Mouse (Mus musculus) CH12.LX (cell line): ENCODE measurements around the gene Efs. TPM values are rescaled to one million over a fixed set of nuclear protein-coding genes. Genes with fewer than 3 reads are reported as not detected.
A peak's percentile ranks its signal among the peaks of the same experiment; 100 is the strongest.

Source experiments
- DNase-seq: peaks from one replicate; pipeline ENCODE4 v3.0.0-alpha.2; 2013; ENCODE audit errors: extremely low read depth
- H3K27ac ChIP-seq: 2 replicates; pipeline ENCODE4 v1.5.1; 2012; ENCODE audit warnings: low read depth, mild to moderate bottlenecking, control low read depth, moderate library complexity; ENCODE audit not compliant: insufficient read depth
- H3K27me3 ChIP-seq: replicated peaks from 2 replicates; pipeline ENCODE3; 2012; ENCODE audit warnings: inconsistent platforms
- H3K36me3 ChIP-seq, 2 experiments: replicated peaks in 1 of 2; 2 replicates each; pipeline versions ENCODE3 to v1.6.1; 2012; ENCODE audit warnings: inconsistent platforms in 1 of 2, low read length in 1 of 2, mild to moderate bottlenecking in 1 of 2, mixed read lengths in 1 of 2, moderate library complexity in 1 of 2; ENCODE audit not compliant: control insufficient read depth in 1 of 2, insufficient read depth in 1 of 2
- H3K4me1 ChIP-seq, 2 experiments: 2 replicates each; pipeline ENCODE4 v1.6.1; 2012; ENCODE audit warnings: inconsistent platforms in 1 of 2, moderate library complexity in 1 of 2; ENCODE audit not compliant: insufficient read depth in 2 of 2, control insufficient read depth in 1 of 2
- H3K4me2 ChIP-seq: 2 replicates; pipeline ENCODE4 v1.6.1; 2012; ENCODE audit warnings: low read depth, mild to moderate bottlenecking, control low read depth; ENCODE audit not compliant: poor library complexity, insufficient read depth, severe bottlenecking
- H3K4me3 ChIP-seq, 3 experiments: fragments of 150-350 bp in 1 of 3; sonication (generic) in 1 of 3; replicated peaks in 1 of 3; 2 replicates each; pipeline versions ENCODE3 to v1.5.1; 2011 to 2012; ENCODE audit warnings: low read depth in 2 of 3, low read length in 2 of 3, mild to moderate bottlenecking in 2 of 3, moderate library complexity in 2 of 3, control low read depth in 1 of 3, improper control_type of control experiment in 1 of 3, inconsistent platforms in 1 of 3, mixed read lengths in 1 of 3; ENCODE audit not compliant: poor library complexity in 1 of 3
- H3K79me2 ChIP-seq: replicated peaks from 2 replicates; pipeline ENCODE4 v1.6.1; 2012; ENCODE audit warnings: mild to moderate bottlenecking, moderate library complexity; ENCODE audit not compliant: control insufficient read depth, poor library complexity, insufficient read depth, severe bottlenecking; ENCODE audit errors: extremely low read depth
- H3K9ac ChIP-seq: 2 replicates; pipeline ENCODE4 v1.6.1; 2012; ENCODE audit warnings: low read depth, mild to moderate bottlenecking, control low read depth, moderate library complexity; ENCODE audit not compliant: insufficient read depth
- H3K9me3 ChIP-seq: replicated peaks from 2 replicates; pipeline ENCODE3; 2012; ENCODE audit warnings: low read length, inconsistent platforms, mixed read lengths
- CHD1 ChIP-seq: IDR thresholded peaks from 2 replicates; pipeline ENCODE4 v1.6.1; 2012; ENCODE audit warnings: low read depth, low read length, improper control_type of control experiment, inconsistent platforms
- MAX ChIP-seq: IDR thresholded peaks from 2 replicates; pipeline ENCODE4 v1.6.1; 2011; ENCODE audit warnings: low read length, improper control_type of control experiment
- MXI1 ChIP-seq: IDR thresholded peaks from 2 replicates; pipeline ENCODE4 v1.6.1; 2011; ENCODE audit warnings: mild to moderate bottlenecking, low read depth, low read length, improper control_type of control experiment
- NRF1 ChIP-seq: IDR thresholded peaks from 2 replicates; pipeline ENCODE4 v1.6.1; 2014; ENCODE audit warnings: low read depth, mild to moderate bottlenecking, inconsistent platforms, low read length, improper control_type of control experiment, moderate library complexity
- PAX5 ChIP-seq: IDR thresholded peaks from 2 replicates; pipeline ENCODE4 v1.6.1; 2012; ENCODE audit warnings: low read length, inconsistent platforms, mixed read lengths
- POLR2A ChIP-seq: IDR thresholded peaks from 2 replicates; pipeline ENCODE4 v1.6.1; 2011; ENCODE audit warnings: low read depth, mild to moderate bottlenecking, improper control_type of control experiment, low read length
- TBP ChIP-seq: conservative IDR thresholded peaks from 2 replicates; pipeline ENCODE4 v1.6.1; 2011; ENCODE audit warnings: low read depth, low read length, improper control_type of control experiment
- TCF12 ChIP-seq: IDR thresholded peaks from 2 replicates; pipeline ENCODE4 v1.6.1; 2014; ENCODE audit warnings: low read depth, mild to moderate bottlenecking, inconsistent platforms, low read length, improper control_type of control experiment
- UBTF ChIP-seq: IDR thresholded peaks from 2 replicates; pipeline ENCODE4 v1.6.1; 2012; ENCODE audit warnings: low read depth, mild to moderate bottlenecking, inconsistent platforms, low read length, improper control_type of control experiment, moderate library complexity
- USF1 ChIP-seq: IDR thresholded peaks from 2 replicates; pipeline ENCODE4 v1.6.1; 2014; ENCODE audit warnings: low read depth, mild to moderate bottlenecking, inconsistent platforms, low read length, improper control_type of control experiment
- USF2 ChIP-seq: conservative IDR thresholded peaks from 2 replicates; pipeline ENCODE4 v1.6.1; 2011; ENCODE audit warnings: low read depth, low read length, improper control_type of control experiment
- ZNF384 ChIP-seq: IDR thresholded peaks from 2 replicates; pipeline ENCODE4 v1.6.1; 2012; ENCODE audit warnings: low read depth, low read length, improper control_type of control experiment, inconsistent platforms
- dilution Hi-C: fragments of 300-500 bp; cut with MboI; formaldehyde crosslinking; loops from 2 replicates; pipeline ENCODE4 v1.14.3; 2020; ENCODE audit warnings: low sequenced_read_pairs; ENCODE audit not compliant: extremely low pct_unique_long_range_greater_than_20kb, extremely low pct_ligation_motif_present
- in situ Hi-C: fragments of 300-500 bp; cut with MboI; formaldehyde crosslinking; loops from 3 replicates; pipeline ENCODE4 v1.14.3; 2019; ENCODE audit warnings: low sequenced_read_pairs, low pct_ligation_motif_present, low pct_unique_long_range_greater_than_20kb, mixed read lengths
- polyA plus RNA-seq: library from polyadenylated mRNA; unstranded; fragments of >175 nt; gene quantifications from 2 replicates; pipeline ENCODE4 v1.2.1, GENCODE M21; 2012; ENCODE audit warnings: low read depth; ENCODE audit not compliant: insufficient read length
- total RNA-seq, 2 experiments: library from RNA; depleted of rRNA; stranded (reverse); fragments of 300-350 nt in 1 of 2; fragments of >200 nt in 1 of 2; gene quantifications; 2 replicates each; pipeline ENCODE4 v1.2.3; 2012 to 2014

Gene Efs
- total and polyA plus RNA-seq, 3 experiments: not detected

DNA sequence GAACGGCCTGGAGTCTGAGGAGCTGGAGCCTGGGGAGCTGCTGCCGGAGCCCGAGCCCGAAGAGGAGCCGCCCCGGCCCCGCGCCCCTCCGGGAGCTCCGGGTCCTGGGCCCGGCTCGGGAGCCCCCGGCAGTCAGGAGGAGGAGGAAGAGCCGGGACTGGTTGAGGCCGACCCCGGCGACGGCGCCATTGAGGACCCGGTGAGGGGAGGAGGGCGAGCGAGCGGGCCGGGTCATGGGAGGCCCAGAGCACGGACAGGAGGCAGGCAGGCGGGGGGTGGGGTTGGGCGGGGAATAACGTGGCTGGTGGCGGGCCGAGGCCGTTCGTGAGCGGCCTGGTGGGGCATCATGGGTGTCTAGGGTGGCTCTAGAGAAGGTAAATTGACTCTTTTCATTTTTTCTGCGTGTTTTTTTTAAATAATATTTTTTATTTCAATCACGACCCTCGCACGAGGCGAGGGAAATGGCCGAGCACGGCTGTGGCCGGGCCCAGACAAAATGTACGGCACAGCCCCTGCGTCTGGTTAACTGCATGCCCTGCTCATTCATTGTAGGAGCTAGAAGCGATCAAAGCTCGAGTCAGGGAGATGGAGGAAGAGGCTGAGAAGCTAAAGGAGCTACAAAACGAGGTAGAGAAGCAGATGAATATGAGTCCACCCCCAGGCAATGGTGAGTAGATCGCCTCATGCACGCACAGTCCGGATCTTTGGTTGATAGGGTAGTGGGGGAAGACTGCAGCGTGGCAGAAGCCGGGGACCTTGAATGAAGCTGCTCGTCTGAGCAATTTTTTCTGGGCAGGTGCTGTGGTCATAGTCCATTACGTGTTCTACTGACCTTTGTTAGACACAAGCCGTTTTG lies 31.4 kb downstream of the Efs start:
- H3K27ac ChIP-seq: 0 out of 2 replicates have a peak overlapping the region, but pooled peaks have one; percentile 13
- dilution Hi-C loops (no loop called here), in situ Hi-C loops (no loop called here)
- H3K9ac ChIP-seq: peak overlapping the region; percentile 100
- peak overlapping the region; percentile 83; the same call in 1 of the 2 replicates for H3K4me2 ChIP-seq
- no peak for TF ChIP-seq USF1
- 0 out of 2 replicates have a peak, but pooled peaks have one; percentile 51 for TF ChIP-seq UBTF
- TF ChIP-seq, all 38 proteins: peak for 1
- H3K4me3 ChIP-seq: peak overlapping the region; percentile 77 to 81 (median 80)
- peaks cover 25% of the 10 kb centered on the region for H3K79me2 ChIP-seq
- no peaks in the 10 kb centered on the region for H3K9me3 ChIP-seq
- H3K4me1 ChIP-seq: peaks cover 0 to 32% of the 10 kb centered on the region in 2 experiments; a peak in 2 of 4 replicates
- peaks cover 26 to 38% of the 10 kb centered on the region in 2 experiments for H3K36me3 ChIP-seq
- no peaks in the 10 kb centered on the region for H3K27me3 ChIP-seq
- DNase-seq: no peak

DNA sequence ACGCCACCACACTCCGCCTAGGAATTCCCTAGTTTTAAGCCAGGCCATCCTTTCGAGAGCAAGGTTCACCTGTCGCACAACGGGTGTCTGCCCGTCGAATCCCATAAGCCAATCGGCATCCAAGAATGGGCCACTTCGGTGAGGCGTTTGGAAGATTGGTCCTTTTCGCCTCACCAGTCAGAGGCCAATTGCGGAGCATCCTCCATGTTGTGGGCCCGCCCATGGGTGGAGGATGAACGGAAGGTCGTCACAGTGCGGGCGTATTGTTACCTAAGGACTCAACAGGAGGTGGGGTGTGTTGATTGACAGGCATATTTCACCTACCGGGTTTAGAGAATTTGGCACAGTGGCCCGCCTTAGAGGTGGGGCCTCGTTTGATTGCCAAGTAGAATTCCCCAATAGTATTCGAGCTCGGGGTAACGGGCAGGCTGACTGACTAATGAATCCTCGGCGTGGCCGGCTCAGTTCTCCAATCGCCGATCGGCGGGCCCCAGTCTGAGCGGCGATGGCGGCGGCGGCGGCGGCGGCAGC lies 32.2 kb downstream of the Efs start:
- in situ Hi-C loops: no loop called here
- H3K4me2 ChIP-seq: peak overlapping the region; percentile 87; the same call in 1 of the 2 replicates
- DNase-seq: peak; percentile 100
- H3K27me3 ChIP-seq: no peaks in the 10 kb centered on the region
- peak; percentile 85 for TF ChIP-seq TBP
- no peak for TF ChIP-seq CHD1
- no peak for TF ChIP-seq USF2
- peak; percentile 80 for TF ChIP-seq POLR2A
- no peak for TF ChIP-seq TCF12
- TF ChIP-seq PAX5: no peak
- peaks cover 25% of the 10 kb centered on the region for H3K79me2 ChIP-seq
- peak overlapping the region; percentile 100 for H3K9ac ChIP-seq
- peaks cover 26 to 31% of the 10 kb centered on the region in 2 experiments for H3K36me3 ChIP-seq
- peaks cover 0 to 32% of the 10 kb centered on the region in 2 experiments; a peak in 2 of 4 replicates for H3K4me1 ChIP-seq
- peak overlapping the region; percentile 61 to 81 (median 81) for H3K4me3 ChIP-seq
- H3K9me3 ChIP-seq: no peaks in the 10 kb centered on the region
- dilution Hi-C loops: no loop called here
- H3K27ac ChIP-seq: peak overlapping the region; percentile 51; the same call in 1 of the 2 replicates

GRCm38 (mm10) chr14:54892200-54892599 lies 33.7 kb downstream of the Efs start, which contains the start of gene Pabpn1:
Pabpn1 (plus strand) TSS chr14:54892500.
- Histone ChIP-seq H3K27me3 (no peaks in the 10 kb centered on the region), H3K27ac (no peak within 1 kb of the TSS), H3K4me1 (peaks cover 0 to 26% of the 10 kb centered on the region in 2 experiments; a peak in 2 of 4 replicates), H3K36me3 (peaks cover 16 to 19% of the 10 kb centered on the region in 2 experiments), H3K4me3 (peak within 1 kb of the TSS; percentile 61 to 81 (median 81)), H3K9me3 (no peaks in the 10 kb centered on the region), H3K4me2 (peak within 1 kb of the TSS; percentile 87), H3K9ac (peak within 1 kb of the TSS; percentile 73), H3K79me2 (peaks cover 25% of the 10 kb centered on the region)
- in situ Hi-C loops (no loop called here), dilution Hi-C loops (no loop called here)
- DNase-seq: no peak
- no peak for TF ChIP-seq MAX
- TF ChIP-seq MXI1: no peak
- TF ChIP-seq ZNF384: no peak
- TF ChIP-seq NRF1: no peak
